Mouse (Mus musculus) brain, embryonic 14.5 days (tissue): ENCODE results near the gene Smim14.

ENCODE experiments used
- CTCF ChIP-seq: fragments of 200-500 bp; IDR thresholded peaks from 2 replicates; pipeline ENCODE4 v1.5.1; 2012; ENCODE audit warnings: inconsistent platforms, mild to moderate bottlenecking, moderate library complexity, borderline replicate concordance; ENCODE audit not compliant: insufficient read depth, insufficient read length; ENCODE audit errors: extremely low read depth
- POLR2A ChIP-seq: fragments of 200-500 bp; IDR thresholded peaks from 2 replicates; pipeline ENCODE4 v1.6.1; 2012; ENCODE audit warnings: mild to moderate bottlenecking, inconsistent platforms, borderline replicate concordance; ENCODE audit not compliant: poor library complexity, insufficient read depth, insufficient read length, severe bottlenecking; ENCODE audit errors: extremely low read depth

DNA sequence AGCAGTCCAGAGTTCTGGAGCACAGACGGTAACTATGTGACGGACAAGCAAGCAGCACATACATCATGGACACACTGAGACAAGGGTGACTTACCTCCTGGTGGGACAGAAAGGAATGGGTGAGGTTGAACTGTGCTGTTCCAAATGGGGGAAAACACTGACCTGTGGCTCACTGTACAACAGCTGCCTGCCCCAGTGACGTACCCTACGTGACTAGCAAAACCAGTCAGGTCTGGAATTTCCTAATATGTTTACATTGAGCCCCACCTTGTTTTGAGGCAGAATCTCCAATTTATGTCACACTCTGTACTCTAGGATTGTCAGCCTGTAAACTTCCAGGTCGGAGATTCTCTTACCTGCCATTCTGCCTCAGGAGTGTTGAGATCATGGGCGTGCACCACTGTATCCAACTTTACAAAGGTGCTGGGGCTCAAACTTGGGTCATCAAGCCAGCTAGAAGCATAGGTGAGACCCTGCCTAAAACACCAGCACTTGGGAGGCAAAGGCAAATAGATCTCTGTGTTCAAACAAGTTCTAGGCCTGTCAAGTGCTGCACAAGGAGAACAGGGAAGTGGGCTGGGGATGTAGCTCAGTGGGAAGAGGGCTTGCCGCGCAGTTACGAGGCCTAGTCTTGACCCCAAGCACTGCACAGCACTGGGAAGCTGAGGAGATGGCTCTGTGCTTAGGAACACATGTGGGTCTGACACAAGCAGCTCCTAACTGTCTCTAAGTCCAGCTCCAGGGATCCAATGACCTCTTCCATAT is 57.1 kb downstream of the Smim14 start:
- TF ChIP-seq CTCF = no peak
- no peak for TF ChIP-seq POLR2A
